Mouse (Mus musculus): Measurements from ENCODE around the gene Ap2m1.

The Ap2m1 gene

DNA sequence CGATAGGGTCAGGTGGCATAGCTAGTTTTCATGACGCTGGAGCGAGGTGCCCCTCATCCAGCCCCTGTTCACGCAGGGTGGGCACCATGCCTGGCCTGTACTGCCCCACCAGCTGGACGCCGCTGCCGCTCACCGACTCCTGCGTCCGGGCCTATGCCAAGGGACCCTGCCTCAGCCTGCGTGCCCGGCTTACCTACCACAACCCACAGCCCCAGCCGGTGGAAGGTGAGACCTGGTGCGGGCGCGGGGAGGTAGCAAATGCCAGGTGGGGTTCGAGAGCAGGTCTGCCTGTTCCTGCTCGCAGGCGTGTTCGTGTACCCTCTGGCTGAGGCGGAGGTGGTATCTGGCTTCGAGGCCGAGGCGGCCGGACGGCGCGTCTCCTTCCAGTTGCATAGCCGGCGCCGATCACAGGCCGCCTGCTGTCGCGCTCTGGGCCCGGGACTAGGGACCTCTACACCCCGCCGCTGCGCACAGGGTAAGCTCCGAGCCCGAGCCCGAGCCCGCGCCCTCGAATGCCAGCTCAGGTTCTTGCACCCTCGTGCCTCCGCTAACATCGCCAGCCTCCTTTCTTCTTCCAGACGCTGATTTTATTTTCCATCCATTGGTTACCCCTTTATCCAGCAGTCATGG lies 55.9 kb downstream of the Ap2m1 start:
- DNase-seq (ENCODE audit: low spot score in 2 of 2) = no peak

Measured in frontal cortex, postnatal 36 days (tissue).